Mouse (Mus musculus): ENCODE measurements around the gene Smarce1. TPM values are rescaled to one million over a fixed set of nuclear protein-coding genes. Genes with fewer than 3 reads are reported as not detected.
"Not testable (repeated sequence)": the region's sequence is repeated elsewhere in the genome, so short reads cannot be mapped to it uniquely, and the experiment has no call there.

Smarce1 gene
- total and polyA plus RNA-seq, 3 experiments = 243 to 277 TPM; not detected in 1

DNA sequence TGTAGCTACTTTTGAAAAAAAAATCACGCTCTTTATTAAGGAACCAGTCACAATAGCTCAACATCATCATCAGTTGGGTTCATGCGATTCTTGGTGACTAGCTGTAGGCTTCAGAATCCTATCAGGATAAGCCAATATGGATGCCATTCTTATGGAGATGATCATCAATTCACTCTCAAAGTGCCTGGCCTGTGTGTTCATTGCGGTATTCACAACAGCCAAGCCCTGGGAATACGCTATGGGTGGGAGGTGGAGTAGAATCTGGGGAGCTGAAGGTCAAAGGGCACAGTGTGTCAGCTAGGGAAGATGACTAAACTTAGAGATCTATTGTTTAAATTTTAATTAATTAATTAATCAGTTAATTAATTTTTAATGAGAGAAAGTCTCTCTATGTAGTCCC is 17.1 kb upstream of the Smarce1 start:
- no peak overlapping the region for H3K9ac ChIP-seq (ENCODE audit: control insufficient read depth, low read depth, low read length, poor library complexity, severe bottlenecking)
- H3K27ac ChIP-seq (ENCODE audit: control insufficient read depth, low read depth, low read length) = no peak overlapping the region
- H3K27me3 ChIP-seq (ENCODE audit: control insufficient read depth in 1 of 2, insufficient read depth in 2 of 2, low read length in 2 of 2) = peaks cover 0 to 14% of the 10 kb centered on the region in 2 experiments
- H3K4me3 ChIP-seq (ENCODE audit: control insufficient read depth in 1 of 2, insufficient read depth in 1 of 2, low read depth in 2 of 2, low read length in 2 of 2) = no peak overlapping the region
- no peak for TF ChIP-seq CTCF (IDR thresholded peaks at IDR 0.05 in 2 of 3, conservative IDR thresholded peaks at IDR 0.05 in 1 of 3; ENCODE audit: control insufficient read depth in 1 of 3, insufficient read depth in 1 of 3, low read depth in 2 of 3, low read length in 3 of 3, poor library complexity in 1 of 3, severe bottlenecking in 1 of 3)
- TF ChIP-seq MXI1 (IDR thresholded peaks at IDR 0.05; ENCODE audit: low read depth, low read length) = no peak
- no peak for TF ChIP-seq MAFK (IDR thresholded peaks at IDR 0.05; ENCODE audit: borderline replicate concordance, low read depth, low read length)
- TF ChIP-seq TCF12 (IDR thresholded peaks at IDR 0.05; ENCODE audit: low read depth, low read length) = no peak
- TF ChIP-seq MAZ (IDR thresholded peaks at IDR 0.05; ENCODE audit: low read depth, low read length) = no peak
- TF ChIP-seq POLR2AphosphoS2 (IDR thresholded peaks at IDR 0.05; ENCODE audit: low read length) = no peak
- TF ChIP-seq CHD1 (IDR thresholded peaks at IDR 0.05; ENCODE audit: low read depth, low read length) = no peak
- TF ChIP-seq JUND (IDR thresholded peaks at IDR 0.05; ENCODE audit: low read depth, low read length) = no peak
- no peak for TF ChIP-seq ZC3H11A (IDR thresholded peaks at IDR 0.05; ENCODE audit: low read depth, low read length)
- TF ChIP-seq HCFC1 (IDR thresholded peaks at IDR 0.05; ENCODE audit: low read depth, low read length) = no peak
- no peak for TF ChIP-seq TAL1 (IDR thresholded peaks at IDR 0.05; ENCODE audit: low read length)
- no peak for TF ChIP-seq ELF1 (IDR thresholded peaks at IDR 0.05; ENCODE audit: low read depth, low read length)
- no peak for TF ChIP-seq SIN3A (IDR thresholded peaks at IDR 0.05; ENCODE audit: low read length)
- no peak for TF ChIP-seq SMC3 (IDR thresholded peaks at IDR 0.05; ENCODE audit: low read depth, low read length)
- no peak for TF ChIP-seq POLR2A (IDR thresholded peaks at IDR 0.05; ENCODE audit: control insufficient read depth in 1 of 2, insufficient read depth in 1 of 2, low read depth in 1 of 2, low read length in 2 of 2, poor library complexity in 1 of 2)
- no peak for TF ChIP-seq GATA1 (IDR thresholded peaks at IDR 0.05; ENCODE audit: low read depth, low read length)
- TF ChIP-seq CHD2 (IDR thresholded peaks at IDR 0.05; ENCODE audit: low read length) = no peak
- TF ChIP-seq MAX (IDR thresholded peaks at IDR 0.05; ENCODE audit: low read length) = no peak
- TF ChIP-seq MYC (IDR thresholded peaks at IDR 0.05; ENCODE audit: low read depth, low read length) = no peak
- no peak for TF ChIP-seq ZNF384 (IDR thresholded peaks at IDR 0.05; ENCODE audit: low read depth, low read length)
- H3K9me3 ChIP-seq (replicated peaks; ENCODE audit: insufficient read depth, low read length) = no peaks in the 10 kb centered on the region
- no peak for DNase-seq (ENCODE audit: low read depth, low spot score)
- no peaks in the 10 kb centered on the region for H3K4me1 ChIP-seq (ENCODE audit: control insufficient read depth in 1 of 2, insufficient read depth in 2 of 2, low read length in 2 of 2)
- no peaks in the 10 kb centered on the region for H3K79me2 ChIP-seq (ENCODE audit: control insufficient read depth, insufficient read depth, low read length, poor library complexity)
- H3K36me3 ChIP-seq (ENCODE audit: control insufficient read depth in 1 of 2, insufficient read depth in 2 of 2, low read length in 2 of 2) = no peaks in the 10 kb centered on the region

DNA sequence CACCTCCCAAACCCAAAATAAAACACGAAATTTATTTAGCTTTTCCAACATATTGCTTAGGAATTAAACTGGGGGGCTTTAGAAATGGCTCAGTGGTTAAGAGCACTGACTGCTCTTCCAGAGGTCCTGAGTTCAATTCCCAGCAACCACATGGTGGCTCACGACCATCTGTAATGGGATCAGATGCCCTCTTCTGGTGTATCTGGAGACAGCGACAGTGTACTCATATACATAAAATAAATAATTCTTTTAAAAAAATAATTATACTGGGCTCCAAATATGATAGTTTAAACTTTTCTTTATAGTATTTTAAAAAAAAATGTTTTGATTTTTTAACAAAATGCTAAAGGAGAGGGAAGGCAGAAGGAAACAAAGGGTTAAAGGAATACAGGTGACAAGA is 13.7 kb upstream of the Smarce1 start:
- DNase-seq (ENCODE audit: low read depth, low spot score); H3K27ac ChIP-seq (ENCODE audit: control insufficient read depth, low read depth, low read length); H3K4me1 ChIP-seq (ENCODE audit: control insufficient read depth in 1 of 2, insufficient read depth in 2 of 2, low read length in 2 of 2); H3K9ac ChIP-seq (ENCODE audit: control insufficient read depth, low read depth, low read length, poor library complexity, severe bottlenecking); H3K4me3 ChIP-seq (ENCODE audit: control insufficient read depth in 1 of 2, insufficient read depth in 1 of 2, low read depth in 2 of 2, low read length in 2 of 2); H3K36me3 ChIP-seq (ENCODE audit: control insufficient read depth in 1 of 2, insufficient read depth in 2 of 2, low read length in 2 of 2); H3K9me3 ChIP-seq (replicated peaks; ENCODE audit: insufficient read depth, low read length); H3K79me2 ChIP-seq (ENCODE audit: control insufficient read depth, insufficient read depth, low read length, poor library complexity): not testable (repeated sequence)
- peaks cover 3 to 19% of the 10 kb centered on the region in 2 experiments for H3K27me3 ChIP-seq (ENCODE audit: control insufficient read depth in 1 of 2, insufficient read depth in 2 of 2, low read length in 2 of 2)
- TF ChIP-seq SMC3 (IDR thresholded peaks at IDR 0.05; ENCODE audit: low read depth, low read length) = peak; percentile 34
- peak; percentile 12; the same call in 1 of the 2 replicates for TF ChIP-seq RAD21 (IDR thresholded peaks at IDR 0.05; ENCODE audit: low read depth, low read length)
- peak in 1 of 3 experiments; percentile 25; a peak in 2 of 6 replicates for TF ChIP-seq CTCF (IDR thresholded peaks at IDR 0.05 in 2 of 3, conservative IDR thresholded peaks at IDR 0.05 in 1 of 3; ENCODE audit: control insufficient read depth in 1 of 3, insufficient read depth in 1 of 3, low read depth in 2 of 3, low read length in 3 of 3, poor library complexity in 1 of 3, severe bottlenecking in 1 of 3)

Measured in MEL (cell line).